In the genomic region with DNA sequence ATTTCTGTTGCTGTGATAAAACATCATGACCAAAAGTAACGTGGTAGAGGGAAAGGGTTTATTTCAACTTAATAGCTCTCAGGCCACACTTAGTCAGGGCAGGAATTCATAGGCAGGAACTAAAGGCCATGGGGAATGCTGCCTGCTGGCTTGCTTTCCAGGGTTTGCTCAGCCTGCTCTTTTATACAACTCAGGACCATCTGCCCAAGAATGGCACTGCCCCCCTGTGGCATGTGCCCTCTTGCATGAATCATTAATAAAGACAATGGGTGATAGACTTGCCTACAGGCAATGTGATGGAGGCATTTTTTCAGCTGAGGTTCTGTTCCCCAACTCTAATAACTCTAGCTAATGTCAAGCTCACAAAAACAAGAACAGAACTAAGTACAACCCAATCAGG, we compare ENCODE assay signal across 17 mouse cellular contexts. TPM values are rescaled to one million over a fixed set of nuclear protein-coding genes. Genes with fewer than 3 reads are reported as not detected.
DNase-seq lines count a peak whose midpoint lies in the region; ATAC-seq and TF ChIP-seq lines count a peak whose summit lies in the region.
"Had no signal": no experiment of that assay in that cellular context is flagged by ENCODE, and none has a peak within 500 bp of the region (broad histone marks: within the 10 kb centered on the region; RNA-seq: fewer than 3 reads in every experiment).

No protein-coding gene starts in this region.

- no peak overlapping the region for H3K4me2 ChIP-seq in intestine, embryonic 14.5 days (ENCODE audit: low read length)
- H3K4me2 ChIP-seq in intestine, embryonic 15.5 days (replicated peaks) = no peak overlapping the region
- H3K4me2 ChIP-seq in liver, embryonic 14.5 days (ENCODE audit: low read depth) = no peak overlapping the region
- no peak overlapping the region for H3K4me2 ChIP-seq in liver, embryonic 12.5 days
- no peak overlapping the region for H3K4me2 ChIP-seq in hindbrain, embryonic 14.5 days (replicated peaks)
- H3K4me2 ChIP-seq: embryonic facial prominence, embryonic 13.5 days; forebrain, embryonic 13.5 days; hindbrain, embryonic 13.5 days had no signal

- TF ChIP-seq EP300 in liver, embryonic 14.5 days (IDR thresholded peaks at IDR 0.05; ENCODE audit: low read depth) = no peak

- ATAC-seq in intestine, embryonic 14.5 days (replicated peaks; ENCODE audit: low FRiP score, low TSS enrichment, low read depth) = no peak
- ATAC-seq in intestine, embryonic 15.5 days = no peak
- no peak for ATAC-seq in liver, embryonic 14.5 days (ENCODE audit: insufficient read depth)
- no peak for ATAC-seq in liver, embryonic 12.5 days
- ATAC-seq in hindbrain, embryonic 14.5 days (ENCODE audit: low FRiP score) = no peak
- ATAC-seq: forebrain, embryonic 13.5 days; forebrain, postnatal 0 days had no signal

- H3K4me3 ChIP-seq in intestine, embryonic 14.5 days (ENCODE audit: low read depth, low read length) = no peak overlapping the region
- H3K4me3 ChIP-seq in intestine, embryonic 15.5 days (replicated peaks) = no peak overlapping the region
- no peak overlapping the region for H3K4me3 ChIP-seq in liver, embryonic 14.5 days (ENCODE audit: insufficient read depth in 1 of 2, low read depth in 2 of 2, low read length in 2 of 2)
- H3K4me3 ChIP-seq in liver, embryonic 12.5 days = no peak overlapping the region
- H3K4me3 ChIP-seq in small intestine, adult 2 months (ENCODE audit: low read depth, low read length) = no peak overlapping the region
- no peak overlapping the region for H3K4me3 ChIP-seq in hindbrain, embryonic 14.5 days (replicated peaks; ENCODE audit: low read length)
- H3K4me3 ChIP-seq: embryonic facial prominence, embryonic 13.5 days; forebrain, embryonic 13.5 days; hindbrain, embryonic 13.5 days had no signal

- H3K36me3 ChIP-seq in intestine, embryonic 14.5 days (ENCODE audit: control insufficient read depth, insufficient read depth, low read length) = peaks cover 85% of the 10 kb centered on the region
- H3K36me3 ChIP-seq in intestine, embryonic 15.5 days = peaks cover 27% of the 10 kb centered on the region
- peaks cover 45% of the 10 kb centered on the region for H3K36me3 ChIP-seq in liver, embryonic 14.5 days (replicated peaks; ENCODE audit: control insufficient read depth, insufficient read depth, low read depth)
- peaks cover 92% of the 10 kb centered on the region for H3K36me3 ChIP-seq in liver, embryonic 12.5 days
- H3K36me3 ChIP-seq in small intestine, adult 2 months (ENCODE audit: control insufficient read depth, insufficient read depth, low read length) = peaks cover 48% of the 10 kb centered on the region
- peaks cover 82% of the 10 kb centered on the region for H3K36me3 ChIP-seq in hindbrain, embryonic 14.5 days (replicated peaks; ENCODE audit: control insufficient read depth, insufficient read depth)

- no peak for TF ChIP-seq POLR2A in small intestine, adult 2 months (IDR thresholded peaks at IDR 0.05; ENCODE audit: low read depth, low read length)

- 0 out of 2 replicates have a peak, but pooled peaks have one; percentile 19 for TF ChIP-seq CTCF in liver, embryonic 14.5 days (IDR thresholded peaks at IDR 0.05; ENCODE audit: low read depth)
- TF ChIP-seq CTCF in small intestine, adult 2 months (IDR thresholded peaks at IDR 0.05; ENCODE audit: extremely low read depth, insufficient read length, insufficient replicate concordance, low read depth, low read length) = peak; percentile 7; the same call in 1 of the 2 replicates

- 91% methylated on average over 1 of the region's 1 CpGs for WGBS in intestine, embryonic 14.5 days
- WGBS in intestine, embryonic 15.5 days = 79% methylated on average over 1 of the region's 1 CpGs
- 63% methylated on average over 1 of the region's 1 CpGs for WGBS in liver, embryonic 14.5 days (ENCODE audit: insufficient replicate concordance)
- WGBS in liver, embryonic 12.5 days (ENCODE audit: insufficient replicate concordance) = 76% methylated on average over 1 of the region's 1 CpGs
- WGBS in small intestine, adult 2 months = 100% methylated on average over 1 of the region's 1 CpGs
- WGBS in hindbrain, embryonic 14.5 days = 79% methylated on average over 1 of the region's 1 CpGs

- no peak overlapping the region for H3K27ac ChIP-seq in intestine, embryonic 14.5 days (ENCODE audit: low read depth)
- H3K27ac ChIP-seq in intestine, embryonic 15.5 days = no peak overlapping the region
- no peak overlapping the region for H3K27ac ChIP-seq in liver, embryonic 14.5 days
- H3K27ac ChIP-seq in liver, embryonic 12.5 days = no peak overlapping the region
- H3K27ac ChIP-seq in small intestine, adult 2 months (ENCODE audit: insufficient read depth, low read depth, low read length) = no peak overlapping the region
- H3K27ac ChIP-seq in hindbrain, embryonic 14.5 days = no peak overlapping the region
- H3K27ac ChIP-seq: embryonic facial prominence, embryonic 13.5 days; forebrain, embryonic 13.5 days; hindbrain, embryonic 13.5 days had no signal

- no peaks in the 10 kb centered on the region for H3K27me3 ChIP-seq in intestine, embryonic 14.5 days (replicated peaks; ENCODE audit: control insufficient read depth, insufficient read depth, low read length)
- no peaks in the 10 kb centered on the region for H3K27me3 ChIP-seq in intestine, embryonic 15.5 days (replicated peaks)
- H3K27me3 ChIP-seq in liver, embryonic 14.5 days (ENCODE audit: control insufficient read depth, insufficient read depth, low read length) = no peaks in the 10 kb centered on the region
- H3K27me3 ChIP-seq in liver, embryonic 12.5 days (replicated peaks) = no peaks in the 10 kb centered on the region
- no peaks in the 10 kb centered on the region for H3K27me3 ChIP-seq in small intestine, adult 2 months (ENCODE audit: control insufficient read depth, insufficient read depth, low read length)
- H3K27me3 ChIP-seq in hindbrain, embryonic 14.5 days (ENCODE audit: control insufficient read depth, insufficient read depth, low read length) = no peaks in the 10 kb centered on the region
- H3K27me3 ChIP-seq: CH12.LX; embryonic facial prominence, embryonic 13.5 days; forebrain, embryonic 13.5 days; hindbrain, embryonic 13.5 days had no signal

- no peaks in the 10 kb centered on the region for H3K4me1 ChIP-seq in intestine, embryonic 14.5 days (replicated peaks; ENCODE audit: control insufficient read depth, insufficient read depth, low read length)
- H3K4me1 ChIP-seq in intestine, embryonic 15.5 days (replicated peaks) = no peaks in the 10 kb centered on the region
- no peaks in the 10 kb centered on the region for H3K4me1 ChIP-seq in liver, embryonic 14.5 days (replicated peaks; ENCODE audit: control insufficient read depth in 2 of 2, insufficient read depth in 2 of 2, low read length in 1 of 2)
- peaks cover 7% of the 10 kb centered on the region for H3K4me1 ChIP-seq in liver, embryonic 12.5 days
- H3K4me1 ChIP-seq in small intestine, adult 2 months (ENCODE audit: control insufficient read depth, insufficient read depth, insufficient read length, low read length) = no peaks in the 10 kb centered on the region
- H3K4me1 ChIP-seq in hindbrain, embryonic 14.5 days (replicated peaks; ENCODE audit: control insufficient read depth, insufficient read depth, low read length) = no peaks in the 10 kb centered on the region
- H3K4me1 ChIP-seq: embryonic facial prominence, embryonic 13.5 days; forebrain, embryonic 13.5 days; hindbrain, embryonic 13.5 days had no signal

- no peaks in the 10 kb centered on the region for H3K9me3 ChIP-seq in intestine, embryonic 14.5 days (ENCODE audit: control insufficient read depth, low read length)
- no peaks in the 10 kb centered on the region for H3K9me3 ChIP-seq in intestine, embryonic 15.5 days
- no peaks in the 10 kb centered on the region for H3K9me3 ChIP-seq in liver, embryonic 14.5 days (ENCODE audit: control insufficient read depth, low read length)
- no peaks in the 10 kb centered on the region for H3K9me3 ChIP-seq in liver, embryonic 12.5 days (replicated peaks)
- no peaks in the 10 kb centered on the region for H3K9me3 ChIP-seq in hindbrain, embryonic 14.5 days (ENCODE audit: control insufficient read depth, low read length)
- H3K9me3 ChIP-seq: embryonic facial prominence, embryonic 13.5 days; forebrain, embryonic 13.5 days; hindbrain, embryonic 13.5 days had no signal

- H3K9ac ChIP-seq in intestine, embryonic 14.5 days (ENCODE audit: low read length) = no peak overlapping the region
- no peak overlapping the region for H3K9ac ChIP-seq in intestine, embryonic 15.5 days
- no peak overlapping the region for H3K9ac ChIP-seq in liver, embryonic 14.5 days (replicated peaks)
- H3K9ac ChIP-seq in liver, embryonic 12.5 days = no peak overlapping the region
- no peak overlapping the region for H3K9ac ChIP-seq in hindbrain, embryonic 14.5 days
- H3K9ac ChIP-seq: embryonic facial prominence, embryonic 13.5 days; forebrain, embryonic 13.5 days; forebrain, postnatal 0 days; hindbrain, embryonic 13.5 days had no signal

- DNase-seq in intestine, embryonic 14.5 days (ENCODE audit: low spot score) = peak; percentile 25
- no peak for DNase-seq in liver, embryonic 14.5 days (ENCODE audit: low read depth in 3 of 3, low spot score in 3 of 3)
- peak; percentile 32 for DNase-seq in Muller cell, postnatal 12 days (ENCODE audit: inconsistent ontology term)
- no peak for DNase-seq in hindbrain, embryonic 14.5 days (ENCODE audit: low spot score)
- DNase-seq: adrenal gland, postnatal 10 days; cerebellum, adult 18-20 months; cerebellum, adult 9-11 months; forebrain, postnatal 0 days; gastrocnemius, postnatal 14 days; heart, postnatal 10 days had no signal

RNA-seq across cellular contexts. Expression of a gene that starts 20.9 kb away (rescaled TPM):
- 9.4 and 9.6 TPM in 2 replicates for polyA plus RNA-seq in intestine, embryonic 14.5 days (2014; fragmentation: Nextera tagmentation; extraction: Ambion mirVana)
- polyA plus RNA-seq in intestine, embryonic 15.5 days (2015; fragmentation: Nextera tagmentation; extraction: Ambion mirVana) = 3.8 and 4.6 TPM in 2 replicates
- 4.3 and 4.9 TPM in 2 replicates for polyA plus RNA-seq in liver, embryonic 14.5 days (2012; rRNA removed)
- polyA plus RNA-seq in liver, embryonic 14.5 days (2014; fragmentation: Nextera tagmentation; extraction: Ambion mirVana) = 2.9 and 3.6 TPM in 2 replicates
- polyA plus RNA-seq in liver, embryonic 12.5 days (2016; fragmentation: Nextera tagmentation; extraction: Ambion mirVana) = 5.9 and 7.2 TPM in 2 replicates
- polyA plus RNA-seq in small intestine, adult 2 months (2012; rRNA removed) = 1.4 and 2.5 TPM in 2 replicates
- 4.9 and 5.5 TPM in 2 replicates for polyA plus RNA-seq in hindbrain, embryonic 14.5 days (2014; fragmentation: Nextera tagmentation; extraction: Ambion mirVana)

RNA-seq across cellular contexts. Expression of a gene that starts 21.0 kb away (rescaled TPM):
- 52.7 and 53.6 TPM in 2 replicates for polyA plus RNA-seq in intestine, embryonic 14.5 days (2014; fragmentation: Nextera tagmentation; extraction: Ambion mirVana)
- polyA plus RNA-seq in intestine, embryonic 15.5 days (2015; fragmentation: Nextera tagmentation; extraction: Ambion mirVana) = 40.0 and 40.6 TPM in 2 replicates
- 21.1 and 21.2 TPM in 2 replicates for polyA plus RNA-seq in liver, embryonic 14.5 days (2012; rRNA removed)
- polyA plus RNA-seq in liver, embryonic 14.5 days (2014; fragmentation: Nextera tagmentation; extraction: Ambion mirVana) = 28.7 and 32.6 TPM in 2 replicates
- 47.2 and 48.0 TPM in 2 replicates for polyA plus RNA-seq in liver, embryonic 12.5 days (2016; fragmentation: Nextera tagmentation; extraction: Ambion mirVana)
- polyA plus RNA-seq in small intestine, adult 2 months (2012; rRNA removed) = 15.3 and 29.2 TPM in 2 replicates
- 24.2 and 25.7 TPM in 2 replicates for polyA plus RNA-seq in hindbrain, embryonic 14.5 days (2014; fragmentation: Nextera tagmentation; extraction: Ambion mirVana)

RNA-seq across cellular contexts. Expression of a gene that starts 59.3 kb away (rescaled TPM):
- polyA plus RNA-seq in intestine, embryonic 14.5 days (2014; fragmentation: Nextera tagmentation; extraction: Ambion mirVana) = 20.5 and 22.2 TPM in 2 replicates
- polyA plus RNA-seq in intestine, embryonic 15.5 days (2015; fragmentation: Nextera tagmentation; extraction: Ambion mirVana) = 21.9 and 22.3 TPM in 2 replicates
- polyA plus RNA-seq in liver, embryonic 14.5 days (2012; rRNA removed) = 71.8 and 83.0 TPM in 2 replicates
- polyA plus RNA-seq in liver, embryonic 14.5 days (2014; fragmentation: Nextera tagmentation; extraction: Ambion mirVana) = 129 and 144 TPM in 2 replicates
- polyA plus RNA-seq in liver, embryonic 12.5 days (2016; fragmentation: Nextera tagmentation; extraction: Ambion mirVana) = 191 and 196 TPM in 2 replicates
- polyA plus RNA-seq in small intestine, adult 2 months (2012; rRNA removed) = 15.3 and 18.2 TPM in 2 replicates
- polyA plus RNA-seq in hindbrain, embryonic 14.5 days (2014; fragmentation: Nextera tagmentation; extraction: Ambion mirVana) = 19.7 and 21.5 TPM in 2 replicates

Comparison
In these comparisons a context has a peak if more than half of its experiments do, and no peak if none do; other contexts are left out.
1. DNase-seq: peak in intestine, embryonic 14.5 days (single experiment) and Muller cell, postnatal 12 days (single experiment); none in liver, embryonic 14.5 days (0 of 3) and hindbrain, embryonic 14.5 days (single experiment).